Mouse (Mus musculus): ENCODE data around the gene Pigh. TPM values are rescaled to one million over a fixed set of nuclear protein-coding genes. Genes with fewer than 3 reads are reported as not detected.

The Pigh gene
- polyA plus RNA-seq, 1 experiment from 2014 or later = 15.3 TPM

DNA sequence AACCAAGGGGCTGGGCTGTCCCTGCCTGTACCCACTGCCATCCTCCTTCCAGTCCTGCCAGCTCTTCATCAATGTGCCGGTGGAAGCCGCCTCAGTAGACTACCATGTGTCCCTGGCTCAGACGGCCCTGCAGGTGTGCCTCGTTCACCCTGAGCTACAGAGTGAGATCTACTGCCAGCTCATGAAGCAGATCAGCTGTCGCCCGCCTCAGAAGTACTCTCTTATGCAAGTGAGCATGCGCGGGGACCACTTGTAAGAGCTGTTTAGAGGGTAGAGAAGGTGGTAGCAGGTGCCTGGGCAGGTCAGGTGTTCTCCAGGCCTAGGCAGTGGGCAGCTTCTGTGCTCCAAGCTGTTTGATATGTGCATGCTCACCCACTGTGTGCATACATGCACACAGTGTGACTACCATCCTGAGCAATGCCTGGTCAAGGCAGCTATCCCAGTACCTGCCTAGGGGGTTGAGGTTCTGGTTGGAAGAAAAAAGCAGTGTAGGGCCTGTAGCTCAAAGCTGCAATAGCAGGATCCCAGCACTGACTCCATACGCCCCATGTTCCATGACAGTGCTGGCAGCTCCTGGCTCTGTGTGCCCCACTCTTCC, 18.6 kb downstream of the Pigh start:
- Histone ChIP-seq H3K27me3 (ENCODE audit: control insufficient read depth, insufficient read depth, low read length) (0 out of 2 replicates have a peak, but pooled peaks cover 2% of the 10 kb centered on the region), H3K27ac (ENCODE audit: low read length) (no peak overlapping the region), H3K4me1 (ENCODE audit: control insufficient read depth, insufficient read depth, low read length) (no peaks in the 10 kb centered on the region), H3K4me3 (ENCODE audit: low read length) (no peak overlapping the region), H3K9me3 (replicated peaks; ENCODE audit: control insufficient read depth, low read length) (no peaks in the 10 kb centered on the region), H3K9ac (ENCODE audit: low read length) (no peak overlapping the region), H3K4me2 (ENCODE audit: low read depth, low read length) (no peak overlapping the region), H3K36me3 (ENCODE audit: control insufficient read depth, insufficient read depth) (peaks cover 9% of the 10 kb centered on the region)
- no peak for ATAC-seq (replicated peaks; ENCODE audit: extremely low read depth, insufficient read depth, low FRiP score)
- WGBS = 88% methylated on average over 9 of the region's 9 CpGs

GRCm38 (mm10) chr12:79069916-79070315, 19.5 kb downstream of the Pigh start:
- WGBS = 87% methylated on average over 6 of the region's 6 CpGs
- H3K36me3 ChIP-seq (ENCODE audit: control insufficient read depth, insufficient read depth) = peaks cover 5% of the 10 kb centered on the region
- no peak overlapping the region for H3K9ac ChIP-seq (ENCODE audit: low read length)
- H3K27me3 ChIP-seq (ENCODE audit: control insufficient read depth, insufficient read depth, low read length) = 0 out of 2 replicates have a peak, but pooled peaks cover 2% of the 10 kb centered on the region
- no peak overlapping the region for H3K4me2 ChIP-seq (ENCODE audit: low read depth, low read length)
- H3K4me1 ChIP-seq (ENCODE audit: control insufficient read depth, insufficient read depth, low read length) = no peaks in the 10 kb centered on the region
- no peaks in the 10 kb centered on the region for H3K9me3 ChIP-seq (replicated peaks; ENCODE audit: control insufficient read depth, low read length)
- H3K27ac ChIP-seq (ENCODE audit: low read length) = no peak overlapping the region
- no peak overlapping the region for H3K4me3 ChIP-seq (ENCODE audit: low read length)
- no peak for ATAC-seq (replicated peaks; ENCODE audit: extremely low read depth, insufficient read depth, low FRiP score)

GRCm38 (mm10) chr12:79069187-79069608, 20.3 kb downstream of the Pigh start:
- H3K4me1 ChIP-seq (ENCODE audit: control insufficient read depth, insufficient read depth, low read length) = no peaks in the 10 kb centered on the region
- H3K27me3 ChIP-seq (ENCODE audit: control insufficient read depth, insufficient read depth, low read length) = 0 out of 2 replicates have a peak, but pooled peaks cover 2% of the 10 kb centered on the region
- no peak overlapping the region for H3K4me2 ChIP-seq (ENCODE audit: low read depth, low read length)
- H3K36me3 ChIP-seq (ENCODE audit: control insufficient read depth, insufficient read depth) = peaks cover 2% of the 10 kb centered on the region
- WGBS = 90% methylated on average over 6 of the region's 6 CpGs
- no peak overlapping the region for H3K9ac ChIP-seq (ENCODE audit: low read length)
- no peak for ATAC-seq (replicated peaks; ENCODE audit: extremely low read depth, insufficient read depth, low FRiP score)
- no peak overlapping the region for H3K4me3 ChIP-seq (ENCODE audit: low read length)
- H3K27ac ChIP-seq (ENCODE audit: low read length) = no peak overlapping the region
- no peaks in the 10 kb centered on the region for H3K9me3 ChIP-seq (replicated peaks; ENCODE audit: control insufficient read depth, low read length)

DNA sequence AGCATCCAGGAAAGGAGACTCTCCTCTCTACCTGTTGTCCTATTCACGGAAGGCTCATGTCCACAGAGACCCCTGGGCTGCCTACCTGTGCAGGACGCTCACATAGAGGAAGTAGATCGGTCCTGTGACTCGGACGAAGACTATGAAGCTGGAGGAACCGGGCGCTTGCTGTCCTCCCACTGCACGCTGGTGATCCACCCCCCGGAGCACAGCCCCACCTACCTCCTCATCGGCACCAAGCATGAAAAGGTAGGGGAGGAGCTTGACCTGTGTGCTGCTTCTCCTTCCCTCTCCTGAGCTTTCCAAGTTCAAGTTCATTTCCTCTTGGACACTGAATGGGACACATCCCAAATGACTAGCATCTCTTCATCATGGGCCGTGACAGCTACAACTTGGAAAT, 21.1 kb downstream of the Pigh start:
- H3K9me3 ChIP-seq (replicated peaks; ENCODE audit: control insufficient read depth, low read length) = no peaks in the 10 kb centered on the region
- H3K4me2 ChIP-seq (ENCODE audit: low read depth, low read length) = no peak overlapping the region
- ATAC-seq (replicated peaks; ENCODE audit: extremely low read depth, insufficient read depth, low FRiP score) = no peak
- 91% methylated on average over 11 of the region's 11 CpGs for WGBS
- H3K4me1 ChIP-seq (ENCODE audit: control insufficient read depth, insufficient read depth, low read length) = no peaks in the 10 kb centered on the region
- no peak overlapping the region for H3K4me3 ChIP-seq (ENCODE audit: low read length)
- no peaks in the 10 kb centered on the region; the same call in 1 of the 2 replicates for H3K36me3 ChIP-seq (ENCODE audit: control insufficient read depth, insufficient read depth)
- H3K27me3 ChIP-seq (ENCODE audit: control insufficient read depth, insufficient read depth, low read length) = 0 out of 2 replicates have a peak, but pooled peaks cover 2% of the 10 kb centered on the region
- H3K27ac ChIP-seq (ENCODE audit: low read length) = no peak overlapping the region
- H3K9ac ChIP-seq (ENCODE audit: low read length) = no peak overlapping the region

DNA sequence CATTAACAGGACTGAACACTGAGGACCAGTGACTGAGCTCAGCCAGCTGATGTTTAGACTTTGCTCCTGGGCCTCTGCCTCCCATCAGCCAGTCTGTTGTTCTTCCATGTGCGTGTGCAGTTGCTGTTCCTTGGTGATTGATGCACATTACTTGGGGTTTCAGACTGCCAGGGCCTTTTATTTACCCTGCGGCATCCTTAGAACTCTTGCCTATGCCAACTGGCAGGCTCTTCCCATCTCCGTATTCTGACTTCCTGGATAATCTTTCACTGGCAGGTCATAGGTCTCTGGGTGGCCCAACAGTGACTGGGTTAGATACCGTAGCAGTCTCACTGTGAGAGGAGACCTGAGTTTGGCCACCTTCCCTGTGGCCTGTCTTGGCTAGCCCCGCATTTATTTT, 21.9 kb downstream of the Pigh start:
- no peak for ATAC-seq (replicated peaks; ENCODE audit: extremely low read depth, insufficient read depth, low FRiP score)
- Histone ChIP-seq H3K9me3 (replicated peaks; ENCODE audit: control insufficient read depth, low read length) (no peaks in the 10 kb centered on the region), H3K27me3 (ENCODE audit: control insufficient read depth, insufficient read depth, low read length) (0 out of 2 replicates have a peak, but pooled peaks cover 2% of the 10 kb centered on the region), H3K4me2 (ENCODE audit: low read depth, low read length) (no peak overlapping the region), H3K9ac (ENCODE audit: low read length) (no peak overlapping the region), H3K27ac (ENCODE audit: low read length) (no peak overlapping the region), H3K4me3 (ENCODE audit: low read length) (no peak overlapping the region), H3K36me3 (ENCODE audit: control insufficient read depth, insufficient read depth) (no peaks in the 10 kb centered on the region; the same call in 1 of the 2 replicates), H3K4me1 (ENCODE audit: control insufficient read depth, insufficient read depth, low read length) (no peaks in the 10 kb centered on the region)
- 86% methylated on average over 5 of the region's 5 CpGs for WGBS

DNA sequence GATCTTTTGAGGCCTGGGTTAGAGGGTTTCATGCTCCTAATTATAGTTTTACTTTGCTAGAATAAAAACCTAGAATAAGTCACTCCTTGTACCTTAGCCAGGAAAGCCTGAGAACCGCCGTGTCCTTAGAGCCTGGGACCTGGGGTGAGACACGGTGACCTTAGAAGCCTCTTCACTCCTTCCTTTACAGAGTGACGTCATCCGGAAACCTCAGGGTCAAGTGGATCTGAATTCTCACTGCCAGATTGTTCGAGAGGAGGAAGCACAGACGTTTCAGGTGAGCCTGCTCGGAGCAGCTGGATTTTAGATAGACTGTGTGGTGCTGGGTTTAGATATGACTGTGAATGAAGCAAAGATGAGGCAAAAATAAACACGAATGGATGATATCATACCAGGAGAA, 23.0 kb downstream of the Pigh start:
- Histone ChIP-seq H3K36me3 (ENCODE audit: control insufficient read depth, insufficient read depth) (no peaks in the 10 kb centered on the region; the same call in 1 of the 2 replicates), H3K4me1 (ENCODE audit: control insufficient read depth, insufficient read depth, low read length) (no peaks in the 10 kb centered on the region), H3K9ac (ENCODE audit: low read length) (no peak overlapping the region), H3K27ac (ENCODE audit: low read length) (no peak overlapping the region), H3K9me3 (replicated peaks; ENCODE audit: control insufficient read depth, low read length) (no peaks in the 10 kb centered on the region), H3K4me3 (ENCODE audit: low read length) (no peak overlapping the region), H3K4me2 (ENCODE audit: low read depth, low read length) (no peak overlapping the region), H3K27me3 (ENCODE audit: control insufficient read depth, insufficient read depth, low read length) (peaks cover 5% of the 10 kb centered on the region; the same call in 1 of the 2 replicates)
- 72% methylated on average over 9 of the region's 9 CpGs for WGBS
- ATAC-seq (replicated peaks; ENCODE audit: extremely low read depth, insufficient read depth, low FRiP score) = no peak

DNA sequence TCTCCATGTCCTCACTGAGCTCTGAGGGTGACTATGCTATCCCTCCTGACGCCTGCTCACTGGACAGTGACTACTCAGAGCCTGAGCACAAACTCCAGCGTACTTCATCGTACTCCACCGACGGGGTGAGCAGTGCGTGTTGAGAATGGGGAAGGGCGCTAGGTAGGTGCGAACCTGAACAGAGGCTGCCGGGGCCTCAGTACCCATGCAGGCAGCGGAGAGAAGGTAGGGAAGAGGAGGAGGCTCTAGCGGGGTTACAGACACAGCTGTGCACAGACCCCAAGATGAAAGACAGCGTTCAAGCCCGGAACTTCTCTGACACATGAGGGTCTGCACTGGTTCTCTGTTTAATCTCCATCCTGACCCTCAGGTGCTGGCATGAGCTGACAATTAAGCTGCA, 25.0 kb downstream of the Pigh start:
- WGBS = 87% methylated on average over 13 of the region's 13 CpGs
- Histone ChIP-seq H3K27me3 (ENCODE audit: control insufficient read depth, insufficient read depth, low read length) (peaks cover 6% of the 10 kb centered on the region; the same call in 1 of the 2 replicates), H3K9ac (ENCODE audit: low read length) (no peak overlapping the region), H3K4me1 (ENCODE audit: control insufficient read depth, insufficient read depth, low read length) (peaks cover 4% of the 10 kb centered on the region; the same call in 1 of the 2 replicates), H3K36me3 (ENCODE audit: control insufficient read depth, insufficient read depth) (no peaks in the 10 kb centered on the region; the same call in 1 of the 2 replicates), H3K4me2 (ENCODE audit: low read depth, low read length) (no peak overlapping the region), H3K9me3 (replicated peaks; ENCODE audit: control insufficient read depth, low read length) (no peaks in the 10 kb centered on the region), H3K4me3 (ENCODE audit: low read length) (no peak overlapping the region), H3K27ac (ENCODE audit: low read length) (no peak overlapping the region)
- ATAC-seq (replicated peaks; ENCODE audit: extremely low read depth, insufficient read depth, low FRiP score) = no peak

GRCm38 (mm10) chr12:79060766-79061652, 28.4 kb downstream of the Pigh start:
- peaks cover 4% of the 10 kb centered on the region; the same call in 1 of the 2 replicates for H3K4me1 ChIP-seq (ENCODE audit: control insufficient read depth, insufficient read depth, low read length)
- H3K4me2 ChIP-seq (ENCODE audit: low read depth, low read length) = no peak overlapping the region
- no peak overlapping the region for H3K27ac ChIP-seq (ENCODE audit: low read length)
- H3K4me3 ChIP-seq (ENCODE audit: low read length) = no peak overlapping the region
- no peak; the same call in 1 of the 2 replicates for ATAC-seq (replicated peaks; ENCODE audit: extremely low read depth, insufficient read depth, low FRiP score)
- peaks cover 6% of the 10 kb centered on the region; the same call in 1 of the 2 replicates for H3K27me3 ChIP-seq (ENCODE audit: control insufficient read depth, insufficient read depth, low read length)
- WGBS = 65% methylated on average over 7 of the region's 7 CpGs
- no peaks in the 10 kb centered on the region for H3K9me3 ChIP-seq (replicated peaks; ENCODE audit: control insufficient read depth, low read length)
- H3K9ac ChIP-seq (ENCODE audit: low read length) = no peak overlapping the region
- H3K36me3 ChIP-seq (ENCODE audit: control insufficient read depth, insufficient read depth) = no peaks in the 10 kb centered on the region

- ATAC-seq (replicated peaks; ENCODE audit: extremely low read depth, insufficient read depth, low FRiP score) = no peak
Observed at GRCm38 (mm10) chr12:79060134-79060533, 29.3 kb downstream of the Pigh start.

More at GRCm38 (mm10) chr12:79060134-79060533, 29.3 kb downstream of the Pigh start:
- 80% methylated on average over 9 of the region's 9 CpGs for WGBS
- Histone ChIP-seq H3K9ac (ENCODE audit: low read length) (no peak overlapping the region), H3K27ac (ENCODE audit: low read length) (no peak overlapping the region), H3K4me2 (ENCODE audit: low read depth, low read length) (no peak overlapping the region), H3K4me1 (ENCODE audit: control insufficient read depth, insufficient read depth, low read length) (peaks cover 7% of the 10 kb centered on the region; the same call in 1 of the 2 replicates), H3K9me3 (replicated peaks; ENCODE audit: control insufficient read depth, low read length) (no peaks in the 10 kb centered on the region), H3K4me3 (ENCODE audit: low read length) (no peak overlapping the region), H3K27me3 (ENCODE audit: control insufficient read depth, insufficient read depth, low read length) (peaks cover 6% of the 10 kb centered on the region; the same call in 1 of the 2 replicates), H3K36me3 (ENCODE audit: control insufficient read depth, insufficient read depth) (no peaks in the 10 kb centered on the region)
